Mouse (Mus musculus) induced T-regulatory cell, adult 2 months (primary cell): ENCODE data around the gene Gm20388.

ENCODE experiments used
- DNase-seq: peaks from one replicate; pipeline ENCODE4 v3.0.0-alpha.2; 2012; ENCODE audit warnings: low read depth

Gene Gm20388

DNA sequence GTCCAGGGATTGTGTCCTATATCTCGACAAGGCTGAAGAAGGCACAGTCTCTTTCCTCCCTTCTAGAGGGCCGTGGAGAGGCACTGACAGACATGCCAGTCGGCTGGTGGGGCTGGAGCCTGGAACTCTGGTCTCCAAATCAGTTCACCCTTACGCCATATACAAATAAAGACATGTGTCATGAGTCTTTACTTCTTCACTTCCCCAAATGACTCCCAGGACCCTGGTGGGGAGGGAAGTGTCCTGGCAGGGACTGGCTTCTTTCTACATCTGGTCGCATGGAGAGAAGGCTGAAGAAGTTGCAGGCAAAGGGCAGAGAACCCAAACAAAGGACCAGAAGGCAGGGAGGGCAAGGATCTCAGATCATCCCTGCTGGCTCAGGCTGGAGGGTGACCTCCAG, 2249.5 kb downstream of the Gm20388 start:
- DNase-seq = no peak

DNA sequence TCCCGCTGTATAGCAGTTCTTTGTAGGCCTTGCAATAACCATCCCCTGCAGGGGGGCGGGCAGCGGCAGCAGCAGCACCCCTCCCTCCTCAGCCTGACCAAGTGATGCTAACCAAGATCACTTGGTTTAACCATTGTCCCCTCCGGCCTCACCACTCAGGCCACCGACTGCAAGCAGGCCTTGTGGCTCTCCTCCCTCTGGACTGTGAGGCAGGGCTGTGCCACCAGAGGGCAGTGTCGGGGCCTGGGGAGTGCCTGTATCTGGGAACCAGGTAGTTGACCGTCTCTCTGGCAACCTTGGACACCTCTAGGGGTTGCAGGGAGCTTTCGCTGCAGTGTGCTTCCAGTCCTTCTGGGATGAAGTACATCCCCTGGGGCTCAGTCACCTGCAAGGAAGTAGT, 2252.4 kb downstream of the Gm20388 start:
- peak; percentile 43 for DNase-seq

DNA sequence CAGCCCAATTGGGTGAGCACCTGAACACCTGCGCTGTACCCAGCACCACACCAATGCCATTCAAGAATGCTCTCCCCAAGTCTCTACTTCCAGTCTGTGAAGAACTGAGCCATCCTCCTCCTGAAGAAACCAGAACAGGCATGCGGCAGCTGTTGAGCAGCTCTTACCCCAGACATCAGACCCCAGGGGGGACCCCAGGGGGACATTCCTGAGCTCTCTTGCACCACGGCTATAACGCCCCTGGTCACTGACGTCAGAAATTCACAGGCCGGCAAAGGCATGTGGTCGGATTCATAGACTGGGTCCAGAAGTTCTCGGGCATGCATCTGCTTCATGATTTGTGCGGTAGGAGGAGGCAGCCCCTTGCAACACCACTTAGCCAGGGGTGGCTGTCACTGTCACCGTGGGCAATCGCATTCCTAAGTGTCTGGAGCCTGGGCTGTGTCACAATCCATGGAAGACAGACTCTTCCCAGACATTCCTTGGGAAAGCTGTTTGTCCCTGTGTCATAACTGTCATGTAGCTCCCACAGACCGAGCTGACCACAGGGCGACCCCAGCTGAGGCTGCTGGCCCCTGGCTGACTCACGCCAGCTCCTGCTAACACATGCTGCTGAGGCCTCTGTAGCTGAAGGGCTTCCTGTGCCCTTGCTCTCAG, 2256.7 kb downstream of the Gm20388 start:
- DNase-seq = no peak

DNA sequence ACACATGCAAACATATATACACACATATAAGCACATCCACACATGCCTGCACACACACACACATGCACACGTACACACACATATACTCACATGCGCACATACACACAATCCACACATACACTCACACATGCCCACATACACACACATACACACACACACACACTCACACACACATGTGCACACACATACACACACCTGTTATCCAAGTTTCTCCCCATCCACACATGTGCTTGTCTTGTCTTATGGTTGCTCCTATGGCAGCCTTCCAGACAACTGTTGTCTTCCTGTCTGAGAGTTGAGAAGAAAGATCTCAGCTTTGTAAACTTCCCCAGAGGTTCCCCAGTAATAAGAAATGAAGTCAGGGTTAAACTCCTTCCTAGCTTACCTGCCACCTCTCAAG, 2258.8 kb downstream of the Gm20388 start:
- DNase-seq = no peak

DNA sequence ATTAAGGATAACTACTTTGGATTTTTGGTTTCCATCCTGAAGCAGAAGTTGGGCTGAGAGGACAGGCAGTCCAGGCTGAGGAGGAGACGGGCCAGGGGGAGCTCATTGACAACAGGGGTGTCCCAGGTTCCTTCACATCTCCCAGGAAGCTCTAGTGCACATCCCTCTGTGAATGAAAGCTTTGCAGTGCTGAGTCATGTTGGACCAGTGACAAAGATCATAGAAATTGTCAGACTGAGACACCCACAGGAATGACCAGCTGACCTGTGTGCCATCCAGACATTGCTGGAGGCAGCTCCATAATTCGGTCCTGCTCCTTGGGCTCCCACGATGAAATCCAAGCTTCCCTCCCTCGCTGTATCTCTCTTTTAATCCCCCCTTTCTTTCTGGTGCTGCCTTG, 2261.2 kb downstream of the Gm20388 start:
- no peak for DNase-seq

DNA sequence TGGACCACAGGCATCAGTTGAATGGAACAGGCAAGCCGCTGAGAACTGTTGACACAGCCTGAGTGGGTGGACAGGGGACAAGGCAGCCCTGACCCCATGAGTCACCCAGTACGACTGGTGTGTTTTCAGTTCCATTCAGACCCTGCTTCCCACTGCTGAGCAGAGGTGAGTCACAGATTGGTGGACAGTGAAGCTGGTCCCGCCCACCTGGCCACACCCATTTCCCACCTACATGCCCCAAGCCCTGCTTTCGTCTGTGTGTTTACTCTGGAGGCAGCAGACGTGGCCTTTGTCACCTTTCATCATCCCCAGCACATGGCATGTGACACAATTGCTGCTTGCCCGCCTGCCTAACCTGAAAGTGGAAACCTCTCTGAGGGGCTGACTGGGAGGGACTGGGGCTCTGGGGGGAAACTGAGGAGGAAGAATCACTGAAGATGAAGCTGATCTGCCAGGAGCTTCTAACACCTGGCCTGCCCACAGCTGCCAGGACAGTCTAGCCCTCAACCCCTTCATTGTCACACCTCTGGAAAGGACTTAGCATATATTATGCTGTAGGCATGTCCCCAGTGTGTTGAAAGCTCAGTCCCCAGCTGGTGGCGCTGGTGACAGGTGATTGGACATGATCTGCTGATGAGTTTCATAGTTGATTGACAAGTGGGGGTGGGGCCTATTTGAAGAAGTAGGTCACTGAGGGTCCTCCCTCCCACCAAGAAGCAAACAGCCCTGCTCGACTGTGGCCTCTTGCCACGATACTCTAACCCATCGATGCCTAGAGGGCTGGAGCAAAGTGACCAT, 2263.7 kb downstream of the Gm20388 start:
- peak; percentile 5 for DNase-seq

DNA sequence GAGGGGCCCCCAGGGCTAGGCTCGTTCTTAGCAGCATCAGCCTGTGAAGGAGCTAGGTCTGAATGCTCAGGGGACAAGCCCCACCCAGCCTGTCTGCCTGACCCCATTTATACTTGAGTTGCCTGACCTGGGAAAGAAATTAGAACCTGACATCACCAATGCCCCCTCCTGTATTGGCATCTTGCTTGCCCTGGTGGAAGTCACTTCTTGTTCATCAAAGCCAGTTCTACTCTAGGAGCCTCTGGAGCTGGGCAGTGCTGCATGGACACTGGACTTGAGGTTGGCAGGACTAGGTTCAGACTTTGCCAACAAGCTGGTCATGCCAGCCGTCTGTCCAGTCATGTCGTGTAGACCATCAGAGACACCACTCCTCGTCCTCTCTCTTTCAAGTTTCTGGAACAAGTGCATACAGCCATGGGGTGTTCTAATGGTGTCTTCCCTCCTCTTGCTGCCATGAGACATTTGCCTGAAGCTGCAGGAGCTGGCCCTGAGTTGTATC, 2267.8 kb downstream of the Gm20388 start:
- no peak for DNase-seq

DNA sequence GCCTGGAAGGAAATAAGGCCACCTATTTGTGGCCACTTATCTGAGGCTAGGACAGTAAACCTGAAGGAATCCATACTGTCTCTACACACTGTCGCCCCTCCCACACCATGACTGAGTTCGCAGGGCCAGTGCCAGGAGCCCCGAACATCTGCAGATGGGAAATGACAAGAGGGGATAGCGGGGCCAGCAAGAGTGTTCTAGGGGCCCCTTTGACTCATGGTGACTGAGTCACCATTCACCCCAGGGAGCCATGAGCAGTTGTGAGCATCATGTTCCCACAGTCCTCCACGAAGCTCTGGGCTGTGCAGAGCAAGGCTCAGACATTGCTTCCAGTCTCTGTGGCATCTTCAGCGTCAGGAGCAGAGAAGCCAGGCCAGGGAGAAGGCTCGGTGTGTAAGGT, 2268.7 kb downstream of the Gm20388 start:
- no peak for DNase-seq

DNA sequence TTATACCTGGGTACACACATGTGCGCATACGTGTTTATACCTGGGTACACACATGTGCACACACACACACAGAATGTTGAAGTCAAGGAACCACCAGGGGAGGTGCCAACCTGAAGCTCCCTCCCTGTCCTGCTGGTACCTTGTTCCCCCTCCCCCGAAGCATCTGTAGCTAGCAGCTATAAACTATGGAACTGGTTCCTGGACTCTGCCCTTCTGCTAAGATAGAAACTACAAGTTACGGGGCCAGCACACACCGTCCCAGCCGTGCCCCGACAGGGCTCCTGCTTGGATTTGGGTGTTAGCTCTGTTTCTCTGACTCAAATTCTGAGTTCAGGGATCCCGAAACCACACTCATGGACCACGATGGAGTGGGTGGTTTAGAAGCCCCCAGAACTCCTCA, 2269.5 kb downstream of the Gm20388 start:
- no peak for DNase-seq

DNA sequence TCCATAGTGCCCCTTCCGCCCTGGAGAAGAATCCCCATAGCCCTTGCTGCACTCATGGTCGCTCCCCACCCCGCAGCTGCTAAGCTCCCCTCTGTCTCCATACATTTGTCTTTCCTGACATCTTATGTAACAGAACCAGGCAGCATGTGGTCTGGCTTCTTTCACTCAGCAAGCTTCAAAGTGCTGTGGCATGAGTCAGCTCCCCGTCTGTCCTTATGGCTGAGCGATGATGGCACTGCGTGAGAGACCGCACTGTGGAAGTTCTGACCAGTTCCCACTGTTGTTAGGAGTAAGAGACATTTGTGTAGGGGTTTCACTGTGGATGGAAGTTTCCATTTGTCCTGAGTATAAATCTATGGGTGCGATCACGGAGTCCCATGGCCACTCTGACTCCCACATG, 2270.8 kb downstream of the Gm20388 start:
- no peak for DNase-seq

DNA sequence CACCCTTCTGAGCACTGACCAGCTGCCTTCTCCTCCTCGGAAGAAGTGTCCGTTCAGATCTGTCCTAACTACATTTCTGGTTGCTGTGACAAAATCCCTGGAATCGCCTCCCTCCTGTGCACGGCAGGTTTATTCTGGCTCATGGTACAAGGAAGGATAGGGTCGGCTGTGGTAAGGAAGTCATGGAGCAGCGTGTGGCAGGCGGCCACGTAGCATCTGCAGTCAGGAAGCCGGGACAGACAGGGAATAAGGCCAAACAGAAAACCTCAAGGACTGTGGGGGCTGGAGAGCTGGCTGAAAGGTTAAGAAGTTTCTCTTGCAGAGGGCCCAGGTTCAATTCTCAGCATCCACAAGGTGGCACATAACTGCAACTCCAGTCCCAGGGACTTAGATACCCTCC, 2271.3 kb downstream of the Gm20388 start:
- DNase-seq = no peak

DNA sequence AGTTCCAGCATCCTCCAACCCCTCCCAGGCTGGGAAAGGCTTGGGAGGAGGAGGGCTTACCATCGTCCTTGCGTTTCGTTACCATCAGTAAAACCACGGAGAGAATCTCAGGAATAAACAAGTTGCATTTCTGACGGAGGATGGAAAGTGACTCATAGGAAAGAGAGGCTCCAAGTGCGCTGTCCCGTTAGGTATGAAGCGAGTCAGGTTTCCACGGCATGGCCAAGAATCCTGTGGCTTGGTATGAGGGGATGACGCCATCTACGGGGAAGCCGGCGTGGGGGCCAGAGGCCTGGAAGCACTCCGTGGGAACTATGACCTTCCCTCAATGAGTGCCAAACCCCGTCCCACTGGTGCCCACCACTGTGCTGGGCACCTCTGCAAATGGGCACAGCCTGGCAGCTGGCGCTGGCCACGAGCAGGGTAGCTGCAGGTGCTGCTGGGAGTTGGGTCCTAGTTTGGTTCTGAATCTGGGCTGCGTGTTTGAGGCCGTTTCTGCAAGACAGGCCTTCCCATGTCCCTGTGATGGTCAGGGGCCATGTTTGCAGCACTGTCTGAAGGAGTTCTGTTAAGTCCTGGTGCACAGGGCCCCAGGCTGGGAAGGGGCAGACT, 2275.8 kb downstream of the Gm20388 start:
- no peak for DNase-seq

DNA sequence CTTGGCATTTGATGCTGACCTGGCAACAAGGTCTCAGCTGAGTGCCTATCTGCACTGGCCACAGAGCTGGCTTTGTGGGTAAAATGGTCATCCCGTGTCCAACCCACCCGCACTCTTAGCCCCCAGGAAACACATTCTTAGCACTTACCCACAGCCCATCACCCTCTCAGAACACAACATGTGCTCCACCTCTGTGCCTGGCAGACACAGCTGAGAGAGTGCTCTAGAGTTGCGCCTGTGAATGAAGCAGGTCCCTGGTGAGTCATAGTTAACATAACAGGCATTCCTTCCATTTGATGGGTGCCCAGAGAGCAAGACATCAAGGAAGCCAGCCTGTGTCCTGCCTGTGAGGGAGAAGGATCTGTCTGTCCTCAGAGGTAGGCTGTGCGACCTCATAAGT, 2276.6 kb downstream of the Gm20388 start:
- no peak for DNase-seq

DNA sequence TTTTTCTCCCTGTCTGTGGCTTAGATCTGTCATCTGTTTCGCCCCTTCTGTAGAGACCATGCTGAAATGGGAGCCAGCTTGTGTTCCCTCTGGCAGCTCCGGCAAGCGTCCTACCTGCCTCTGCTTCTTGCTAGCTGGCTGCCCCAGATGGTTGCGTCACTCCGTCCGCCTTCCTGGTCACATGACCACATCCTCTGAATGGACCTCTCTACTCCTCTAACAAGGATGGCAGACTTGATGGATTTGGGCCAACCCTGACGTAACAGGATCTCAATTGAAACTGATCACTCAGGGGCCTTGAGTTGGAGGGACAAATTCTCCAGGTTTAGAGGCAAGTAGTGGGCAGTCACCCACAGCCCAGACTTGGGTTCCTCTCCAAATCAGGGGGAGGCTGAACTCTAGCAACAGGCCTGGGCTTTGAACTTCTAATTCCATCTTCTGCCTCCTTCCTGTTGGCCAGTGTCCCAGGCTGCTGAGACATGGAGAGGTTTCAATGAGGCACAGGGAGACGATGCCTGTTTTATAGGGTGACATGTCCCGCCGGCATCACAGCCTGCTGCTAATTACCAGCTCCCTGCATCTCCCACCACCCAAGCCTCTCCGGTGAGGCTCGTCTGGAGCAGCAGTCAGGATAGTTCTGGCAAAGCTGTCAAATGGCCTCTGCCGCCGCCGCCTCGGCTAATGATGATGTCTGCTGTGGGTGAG, 2279.9 kb downstream of the Gm20388 start:
- DNase-seq = no peak

DNA sequence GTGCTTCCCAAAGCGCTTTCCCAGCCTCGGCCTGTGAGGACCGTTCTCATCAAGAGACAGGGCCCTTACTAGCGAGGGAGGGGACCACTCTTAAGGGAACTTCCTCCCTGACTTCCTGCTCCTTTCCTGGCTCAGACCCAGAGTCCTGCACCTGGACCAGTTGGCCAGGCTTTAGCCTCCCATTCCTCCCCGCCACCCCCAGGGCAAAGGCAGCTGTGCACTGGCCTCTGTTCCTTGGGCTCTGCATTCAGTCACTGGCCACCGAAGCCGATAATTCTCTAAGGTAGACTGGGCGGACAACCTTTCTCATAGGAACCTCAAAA, 2280.4 kb downstream of the Gm20388 start:
- no peak for DNase-seq

DNA sequence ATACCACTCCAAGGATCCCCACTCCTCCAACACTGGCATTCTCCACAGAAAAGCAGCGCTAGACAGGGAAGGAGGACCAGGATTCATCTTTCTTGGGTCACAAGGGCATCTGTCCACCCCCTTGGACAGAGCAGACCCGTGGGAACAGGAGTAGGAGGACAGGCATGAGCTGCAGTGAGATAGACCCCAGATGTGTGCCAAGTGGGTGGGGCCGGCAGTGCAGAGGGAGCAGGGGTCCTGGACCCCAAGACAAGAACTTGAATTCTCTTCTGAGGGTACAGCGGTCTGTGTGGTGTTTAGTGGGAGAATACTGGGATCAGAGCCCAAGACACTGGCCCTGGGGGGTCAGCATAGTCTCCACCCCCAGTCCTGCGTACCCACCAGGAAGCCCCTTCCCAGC, 2282.1 kb downstream of the Gm20388 start:
- no peak for DNase-seq

DNA sequence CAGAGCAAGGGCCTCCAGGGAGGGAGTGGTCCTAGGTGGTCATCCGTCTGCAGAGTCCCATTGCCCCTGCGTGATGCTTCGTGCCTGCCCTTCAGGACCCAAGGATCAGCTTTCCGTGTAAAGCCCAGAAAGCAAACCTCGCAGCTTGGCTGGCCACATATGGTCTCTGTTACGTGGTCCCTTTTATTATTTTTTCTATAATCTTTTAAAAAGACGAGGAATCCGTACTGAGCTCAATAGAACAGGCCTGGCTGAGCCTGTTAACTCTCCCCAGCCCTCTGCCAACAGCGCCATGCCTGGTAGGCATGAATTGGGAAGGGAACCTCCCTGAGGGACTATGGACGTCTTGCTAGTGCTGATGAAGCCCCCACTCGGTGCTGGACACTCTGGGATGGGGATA, 2282.9 kb downstream of the Gm20388 start:
- no peak for DNase-seq

DNA sequence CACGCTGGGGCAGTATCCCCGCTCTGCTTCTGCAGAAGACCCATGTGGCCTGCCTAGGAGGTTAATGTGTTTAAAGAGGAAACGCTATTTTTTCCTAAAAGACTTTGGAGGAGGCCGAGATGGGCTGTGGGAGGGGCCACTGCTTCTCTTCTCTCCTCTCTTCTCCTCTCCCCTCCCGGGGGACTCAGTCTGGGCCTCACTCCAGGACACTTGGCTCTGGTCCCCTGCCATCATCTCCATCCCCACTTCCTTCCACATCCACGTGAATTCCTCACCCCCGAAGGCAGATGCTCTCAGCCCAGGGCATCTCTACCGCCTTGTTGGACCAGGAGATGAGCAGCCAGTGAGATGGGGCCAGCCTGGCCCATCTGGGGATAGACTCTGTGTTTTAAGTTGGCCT, 2283.8 kb downstream of the Gm20388 start:
- DNase-seq = no peak

DNA sequence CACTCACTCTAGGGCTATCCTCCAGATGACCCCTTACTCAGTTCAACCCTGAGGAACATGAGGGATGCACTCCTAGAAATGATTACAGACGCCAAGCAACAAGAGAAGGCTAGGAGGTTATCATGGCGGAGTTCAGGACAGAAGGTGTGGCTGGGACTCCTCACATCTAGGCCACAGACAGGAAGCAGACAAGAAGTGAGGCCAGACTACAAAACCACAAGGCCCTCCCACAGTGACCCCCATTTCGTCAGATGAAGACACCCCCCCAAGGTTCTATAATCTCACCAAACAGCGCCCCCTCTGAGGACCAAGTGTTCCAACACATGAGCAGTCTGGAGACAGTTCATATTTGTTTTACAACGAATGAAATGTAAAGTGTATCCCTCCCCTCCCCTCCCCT, 2286.7 kb downstream of the Gm20388 start:
- DNase-seq = no peak

DNA sequence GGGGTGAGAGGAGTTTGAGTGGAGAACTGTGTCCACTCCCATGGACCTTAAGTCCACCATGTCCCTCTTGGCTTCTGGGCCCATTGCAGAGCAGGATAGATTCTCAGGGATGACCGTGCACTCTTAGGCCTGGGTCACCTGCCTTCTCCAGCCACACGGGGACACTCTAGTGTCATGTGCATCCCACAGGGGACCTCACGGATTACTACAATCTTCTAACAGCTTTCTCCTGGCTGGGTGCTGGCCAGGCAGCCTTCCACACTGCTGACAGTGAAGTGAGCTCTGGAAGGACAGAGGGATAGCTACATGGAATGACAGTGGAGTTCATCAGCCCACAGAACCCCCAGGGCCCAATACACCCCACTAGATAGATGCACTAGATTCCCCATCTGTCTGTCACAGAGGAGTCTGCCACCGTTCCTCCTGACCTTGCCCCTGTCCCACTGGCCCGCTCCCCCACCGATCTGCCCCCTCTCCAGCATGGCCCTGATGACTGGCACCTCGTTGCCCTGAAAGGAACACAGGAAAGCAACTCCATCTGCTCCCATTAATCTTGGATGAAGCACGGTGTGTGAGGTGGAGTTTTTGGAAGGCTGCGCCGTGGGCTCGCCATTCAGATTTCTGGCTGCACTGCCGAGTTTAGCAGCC, 2287.9 kb downstream of the Gm20388 start:
- no peak for DNase-seq

DNA sequence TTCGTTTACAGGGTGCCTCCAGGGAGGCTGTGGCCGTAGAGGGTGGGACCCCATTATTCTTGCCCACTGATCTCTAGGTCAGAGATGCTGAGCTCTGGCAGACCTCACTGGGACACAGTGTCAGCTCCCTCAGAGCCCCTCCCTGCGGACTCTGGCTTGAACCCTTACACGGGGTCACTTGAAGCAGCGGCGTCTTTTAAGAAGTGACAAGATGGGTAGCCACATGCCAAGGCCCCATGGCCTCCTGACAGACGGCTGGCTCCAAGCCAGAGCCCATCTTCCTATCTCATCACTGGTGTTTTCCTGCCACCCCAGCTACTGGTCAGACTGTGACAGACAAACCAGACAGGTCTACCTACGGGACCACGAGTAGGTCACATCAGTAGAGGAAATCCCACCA, 2288.6 kb downstream of the Gm20388 start:
- no peak for DNase-seq

DNA sequence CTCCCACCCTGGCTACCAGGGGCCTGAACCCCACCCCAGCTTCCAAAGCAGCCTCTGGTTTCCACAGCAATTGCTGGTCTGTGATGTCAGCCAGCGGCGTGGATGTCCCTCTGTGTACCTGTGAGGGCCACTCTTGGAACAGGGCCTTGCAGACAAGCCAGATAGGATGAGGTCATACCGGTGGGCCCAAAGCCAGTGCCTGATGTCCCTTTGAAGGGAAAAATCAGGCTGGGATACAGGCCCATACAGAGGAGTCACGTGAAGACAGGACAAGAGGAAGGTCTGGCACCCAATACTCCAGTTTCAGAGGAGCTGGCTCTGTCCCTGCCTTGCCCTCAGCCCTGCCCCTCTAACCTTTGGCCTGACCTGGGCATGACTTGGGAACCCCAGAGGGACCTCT, 2289.2 kb downstream of the Gm20388 start:
- no peak for DNase-seq
